Mouse (Mus musculus): Measurements from ENCODE around the gene Cryba2.

Gene Cryba2

DNA sequence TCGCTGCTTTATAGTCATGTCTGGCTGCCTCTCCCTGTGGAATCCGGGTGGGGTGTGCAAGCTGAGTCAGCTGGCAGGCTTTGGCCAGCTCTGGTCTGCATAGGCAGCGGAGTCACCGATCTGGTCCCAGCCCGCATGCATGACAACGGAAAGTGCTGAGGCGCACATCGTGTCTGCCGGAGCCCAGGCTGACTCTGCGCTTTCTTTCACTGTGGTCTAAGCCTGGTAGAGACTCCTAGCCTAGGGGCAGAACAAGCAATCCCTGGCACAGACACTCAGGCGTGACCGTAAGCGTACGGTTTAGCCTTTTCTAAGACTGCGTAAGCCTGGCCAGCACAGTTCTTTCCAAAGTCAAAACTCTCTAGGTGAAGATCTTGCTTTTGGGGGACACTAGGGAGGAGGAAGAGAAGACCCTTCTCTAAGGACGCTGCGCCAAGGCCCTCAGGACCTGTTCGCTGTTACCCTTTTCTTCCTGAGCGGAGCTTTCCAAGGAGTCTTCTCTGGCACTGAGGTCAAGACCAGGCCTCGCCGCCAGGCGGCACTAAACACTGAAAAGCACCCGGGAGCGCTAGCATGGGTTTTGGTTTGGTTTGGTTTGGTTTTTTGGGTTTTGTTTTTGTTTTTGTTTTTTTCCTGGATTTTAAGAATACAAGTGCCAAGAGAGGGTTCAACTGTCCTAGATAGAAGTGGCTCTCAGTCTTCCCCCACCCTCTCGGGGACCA, at the start of gene Cryba2:
TSS of gene Cryba2 (minus strand) at position 10 of the 722 bp plus-strand sequence.
- peak; percentile 40 for DNase-seq

DNA sequence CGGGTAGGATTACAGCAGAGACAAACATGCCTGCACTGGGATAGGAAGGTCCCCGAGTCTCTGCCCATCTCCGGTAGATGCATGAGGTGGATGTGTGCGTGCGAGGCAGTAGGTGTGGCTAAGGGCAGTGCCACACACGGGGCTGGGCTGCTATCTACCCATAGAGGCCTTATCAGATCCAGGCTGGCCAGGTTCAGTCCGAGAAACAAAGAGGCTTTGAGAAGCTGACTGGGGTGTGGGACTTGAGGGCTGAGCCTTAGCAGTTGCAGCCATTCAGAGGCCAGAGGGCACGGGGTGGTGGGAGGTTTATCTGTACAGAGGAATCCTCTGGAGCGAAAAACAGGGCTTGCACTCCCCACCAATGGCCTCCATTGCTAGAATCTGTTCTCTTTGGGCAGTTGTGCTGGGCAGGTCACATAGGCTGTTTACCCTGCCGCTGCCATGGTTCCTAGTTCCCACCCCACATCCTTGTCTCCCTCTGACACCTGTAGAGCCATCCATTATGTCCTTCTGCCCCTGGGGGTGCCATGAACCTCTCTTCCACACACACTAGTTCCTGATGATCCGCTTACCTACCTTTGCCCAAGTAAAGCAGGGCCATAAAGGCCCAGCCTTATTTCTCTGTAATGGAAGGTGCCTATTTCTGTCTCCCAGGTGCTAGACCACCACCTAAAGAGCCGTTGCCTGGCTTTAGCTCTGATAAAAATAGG, 48.9 kb upstream of the Cryba2 start:
- no peak for DNase-seq

DNA sequence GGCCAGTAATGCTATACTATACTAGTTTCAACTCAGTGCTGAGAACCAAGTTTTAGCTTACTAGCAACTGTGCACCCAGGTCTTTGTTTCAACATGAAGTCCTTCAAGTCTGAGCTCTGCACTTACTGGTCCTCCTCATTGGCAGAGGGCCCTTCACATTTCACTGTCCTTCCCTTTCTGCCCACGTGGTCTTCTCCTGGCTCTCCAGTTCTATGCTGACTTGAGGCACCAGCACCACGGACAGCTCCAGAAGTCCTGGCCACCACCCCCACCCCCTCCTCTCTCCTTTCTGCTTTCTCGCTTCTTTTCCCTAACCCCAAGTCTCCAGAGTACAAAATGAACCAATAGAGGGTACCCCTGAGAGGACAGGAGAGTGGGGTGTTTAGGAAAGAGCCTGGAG, 46.8 kb upstream of the Cryba2 start:
- no peak for DNase-seq

DNA sequence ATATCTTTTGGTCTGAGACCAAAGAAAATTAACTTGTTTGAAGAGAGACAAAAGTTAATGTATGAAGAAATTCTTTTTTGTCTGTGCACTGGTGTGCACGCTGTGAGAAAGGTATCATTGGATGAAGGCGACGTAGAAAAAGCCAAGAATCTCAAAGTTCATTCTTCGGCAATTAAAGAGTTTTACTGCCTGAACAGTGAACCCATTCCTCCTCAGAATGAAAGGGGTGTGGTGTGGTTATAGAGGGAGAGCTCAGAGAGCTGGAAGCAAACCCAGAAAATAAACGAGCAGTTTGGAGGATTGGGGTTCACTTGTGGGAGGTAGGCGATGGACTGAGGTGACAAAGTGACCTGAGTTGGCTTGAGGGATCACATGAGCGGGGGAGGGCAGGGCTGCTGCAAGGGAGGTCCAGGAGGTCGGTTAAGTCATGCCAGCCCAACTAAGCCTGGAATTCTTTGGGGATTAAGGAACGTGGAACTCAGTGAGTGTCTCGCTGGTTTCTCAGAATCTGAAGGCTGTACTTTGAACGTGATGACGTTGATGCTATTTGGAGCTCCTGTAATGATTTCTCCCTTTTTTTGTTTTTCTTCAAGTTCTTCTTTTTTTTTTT, 43.4 kb upstream of the Cryba2 start:
- no peak for DNase-seq

DNA sequence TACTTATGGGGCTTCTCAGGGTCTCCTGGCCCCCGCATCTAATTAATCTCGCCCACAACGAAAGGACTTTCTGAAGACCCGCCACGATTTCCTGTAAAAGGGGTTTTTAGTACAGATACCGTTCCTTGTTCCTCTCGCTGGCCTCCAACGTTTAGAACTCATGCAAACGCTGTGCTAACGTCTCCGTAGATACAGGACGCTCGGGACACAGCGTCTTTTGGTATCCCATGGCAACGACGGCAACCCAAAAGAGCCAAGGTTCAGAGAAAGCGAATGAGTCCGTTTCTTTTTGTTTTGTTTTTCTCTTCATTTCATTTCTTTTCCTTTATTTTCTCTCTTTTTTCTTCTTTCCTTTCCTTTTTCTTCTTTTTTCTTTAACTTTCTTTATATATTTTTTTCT, 42.5 kb upstream of the Cryba2 start, which contains the start of gene Cfap65:
TSS of gene Cfap65 (minus strand) at position 198 of the 400 bp plus-strand sequence.
- DNase-seq, result no peak

DNA sequence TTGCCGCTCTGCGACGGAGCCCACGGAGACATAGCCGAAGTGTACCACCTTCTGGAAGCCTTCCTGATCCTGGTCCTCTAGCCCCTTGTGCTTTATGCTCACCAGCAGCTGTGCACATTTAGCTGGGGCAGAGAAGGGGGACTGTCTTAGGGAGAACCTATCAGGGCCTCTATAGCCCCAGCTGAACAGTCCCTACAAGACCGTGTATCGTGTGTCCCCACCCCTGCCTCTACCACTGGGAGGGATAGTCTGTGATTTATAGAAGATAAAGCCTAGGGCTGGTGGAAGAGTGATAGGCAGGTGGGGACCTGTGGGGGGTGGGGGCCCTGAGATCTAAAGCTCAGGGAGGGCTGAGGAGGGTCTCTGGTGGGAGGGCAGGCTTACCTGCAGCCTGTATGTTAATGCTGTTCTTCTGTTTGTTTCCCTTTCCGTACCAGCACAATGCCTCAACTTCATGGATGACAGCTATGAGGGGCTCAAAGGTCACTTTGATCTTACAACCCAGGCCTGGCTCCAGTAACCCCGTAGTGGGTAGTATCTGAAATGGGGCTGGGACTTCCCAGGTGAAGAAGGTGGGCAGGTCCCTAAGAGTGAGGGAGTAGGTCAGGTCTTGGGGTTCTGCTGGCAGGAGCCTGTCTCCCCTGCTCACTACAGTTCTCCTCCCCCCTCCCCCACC, 34.8 kb upstream of the Cryba2 start:
- DNase-seq, result no peak

DNA sequence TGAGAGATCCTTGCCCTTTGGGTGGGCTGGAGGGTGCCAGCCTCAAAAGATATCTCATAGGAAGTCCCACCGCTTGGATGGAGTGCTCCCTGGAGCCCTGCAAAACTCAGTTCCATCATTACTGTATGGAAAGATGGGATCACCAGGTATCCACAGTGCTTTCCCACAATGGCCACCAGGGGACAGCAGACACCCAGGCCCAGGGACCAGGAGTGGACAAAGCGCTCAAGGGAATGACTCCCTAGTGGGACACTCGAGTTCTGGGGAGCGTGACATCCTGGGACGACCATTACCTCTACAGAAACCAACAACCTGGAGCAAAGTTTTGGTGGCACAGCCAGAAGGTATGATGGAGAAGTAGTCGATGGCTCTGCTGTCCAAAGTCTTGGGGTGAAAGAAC, 33.8 kb upstream of the Cryba2 start:
- DNase-seq, result no peak

DNA sequence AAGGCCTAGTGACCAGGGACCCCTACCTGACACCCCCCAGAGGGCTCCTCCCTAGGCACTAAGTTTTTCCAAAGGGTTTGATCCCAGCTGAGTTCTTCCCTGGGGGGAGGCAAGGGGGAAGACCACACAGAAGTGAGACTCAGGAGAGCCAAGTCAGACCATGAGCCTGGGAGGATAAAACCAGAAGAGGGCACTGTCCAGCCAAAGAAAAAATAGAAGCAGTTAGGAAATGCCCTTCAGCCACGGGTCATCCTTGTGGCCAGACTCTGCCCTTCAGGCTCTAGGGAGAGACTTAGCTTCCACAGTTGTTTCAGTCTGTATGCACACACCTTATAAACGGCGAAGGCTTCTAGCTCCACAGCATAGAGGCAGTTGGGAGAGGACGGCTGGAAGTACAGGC, 31.5 kb upstream of the Cryba2 start:
- DNase-seq, result no peak

DNA sequence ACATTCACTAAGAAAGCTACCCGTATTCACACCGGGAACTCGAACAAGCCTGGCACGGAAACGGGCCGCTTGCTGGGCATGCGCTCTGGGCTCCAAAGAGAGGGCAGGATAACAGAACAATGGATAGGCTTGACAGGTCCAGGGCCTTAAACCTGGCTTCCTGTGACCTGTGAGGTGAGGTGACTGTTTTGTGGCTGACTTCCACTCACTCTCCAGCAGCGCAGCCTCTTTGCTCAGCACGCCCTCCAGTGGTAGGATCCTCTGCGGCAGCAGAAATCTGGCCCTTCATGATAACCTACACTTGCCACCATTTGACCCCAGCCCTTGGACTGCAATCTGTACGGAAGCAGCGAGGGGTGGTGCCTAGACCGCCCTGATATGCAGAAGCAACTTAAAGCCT, 22.8 kb upstream of the Cryba2 start:
- no peak for DNase-seq

DNA sequence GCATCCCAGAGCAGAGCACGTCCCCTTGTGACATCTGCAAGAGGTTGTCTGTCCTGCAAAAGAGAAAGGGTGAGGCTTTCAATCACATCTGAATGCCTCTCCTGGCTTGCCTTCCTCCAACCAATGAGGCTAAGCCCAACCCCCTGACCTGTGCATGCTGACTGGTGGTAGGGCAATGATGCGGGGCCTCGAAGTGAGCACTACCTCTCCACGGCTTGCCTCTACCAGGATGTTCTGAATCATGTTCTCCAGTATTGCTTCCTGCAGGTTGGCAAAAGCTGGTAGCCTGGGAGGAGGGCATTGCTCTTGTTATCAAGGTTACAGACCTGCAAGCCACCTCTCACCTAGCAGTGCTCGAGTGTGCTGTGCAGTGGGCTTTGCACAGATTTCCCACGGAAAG, 9.2 kb upstream of the Cryba2 start:
- DNase-seq, result no peak

DNA sequence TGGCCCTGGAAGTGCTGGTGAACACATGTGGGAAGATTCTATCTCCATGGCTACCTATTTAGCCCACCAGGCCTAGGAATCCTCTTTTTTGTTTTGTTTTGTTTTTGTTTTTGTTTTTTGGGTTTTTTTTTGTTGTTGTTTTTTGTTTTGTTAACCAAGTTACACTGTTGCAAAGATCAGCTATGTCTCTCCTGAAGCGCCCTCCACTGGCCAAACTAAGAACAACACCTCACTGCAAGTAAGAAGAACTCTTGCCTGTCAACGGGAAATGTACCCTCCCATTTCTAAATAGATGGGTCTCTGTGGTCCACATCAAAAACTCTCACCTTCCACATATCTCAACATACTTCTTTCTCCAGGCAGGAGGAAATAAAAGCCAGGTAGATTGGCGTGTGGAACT, 8.7 kb upstream of the Cryba2 start:
- DNase-seq, result peak; percentile 38

DNA sequence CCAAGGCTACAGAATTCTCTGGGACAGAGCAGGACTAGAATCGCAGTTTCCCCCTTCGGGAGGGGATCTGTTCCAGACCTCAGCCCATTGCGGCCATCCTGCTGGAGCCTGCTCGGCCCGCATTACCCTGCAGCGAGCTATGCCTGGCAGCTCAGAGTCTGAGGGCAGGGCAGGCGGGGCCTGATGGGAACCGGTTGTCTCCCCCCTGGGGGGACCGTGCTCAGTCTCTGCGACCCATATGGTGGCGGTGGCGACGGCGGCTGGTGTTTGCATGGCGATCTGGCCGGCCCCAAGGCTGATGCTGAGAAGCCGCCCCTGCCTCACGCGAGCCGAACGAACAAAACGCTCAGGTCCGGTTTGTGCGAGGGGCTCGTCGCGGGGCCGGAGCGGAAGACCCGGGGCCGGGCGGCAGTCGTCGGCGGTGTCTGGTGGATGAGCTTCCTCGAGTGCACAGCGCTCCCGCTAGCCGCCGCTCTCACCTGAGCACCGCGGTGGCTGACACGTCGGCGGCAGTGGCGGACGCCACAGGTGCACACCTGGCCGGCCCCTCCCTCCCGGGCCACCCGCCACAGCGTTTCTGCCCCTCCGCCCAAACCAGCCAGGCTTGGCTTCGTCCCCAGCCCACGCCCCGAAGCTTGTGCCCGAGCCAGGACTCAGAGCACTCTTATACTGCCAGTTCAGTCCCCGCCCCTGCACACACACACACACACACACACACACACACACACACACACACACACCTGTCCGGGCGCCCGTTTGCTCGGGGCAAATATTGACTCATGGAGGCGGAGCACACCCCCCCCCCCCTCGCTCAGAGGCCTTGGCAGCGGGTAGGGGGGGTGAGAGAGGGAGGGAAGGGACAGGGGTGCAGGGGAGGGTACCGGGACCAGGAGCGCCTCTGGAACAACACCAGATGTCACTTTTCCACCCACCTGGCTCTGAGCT, 7.7 kb upstream of the Cryba2 start:
- DNase-seq, result no peak

DNA sequence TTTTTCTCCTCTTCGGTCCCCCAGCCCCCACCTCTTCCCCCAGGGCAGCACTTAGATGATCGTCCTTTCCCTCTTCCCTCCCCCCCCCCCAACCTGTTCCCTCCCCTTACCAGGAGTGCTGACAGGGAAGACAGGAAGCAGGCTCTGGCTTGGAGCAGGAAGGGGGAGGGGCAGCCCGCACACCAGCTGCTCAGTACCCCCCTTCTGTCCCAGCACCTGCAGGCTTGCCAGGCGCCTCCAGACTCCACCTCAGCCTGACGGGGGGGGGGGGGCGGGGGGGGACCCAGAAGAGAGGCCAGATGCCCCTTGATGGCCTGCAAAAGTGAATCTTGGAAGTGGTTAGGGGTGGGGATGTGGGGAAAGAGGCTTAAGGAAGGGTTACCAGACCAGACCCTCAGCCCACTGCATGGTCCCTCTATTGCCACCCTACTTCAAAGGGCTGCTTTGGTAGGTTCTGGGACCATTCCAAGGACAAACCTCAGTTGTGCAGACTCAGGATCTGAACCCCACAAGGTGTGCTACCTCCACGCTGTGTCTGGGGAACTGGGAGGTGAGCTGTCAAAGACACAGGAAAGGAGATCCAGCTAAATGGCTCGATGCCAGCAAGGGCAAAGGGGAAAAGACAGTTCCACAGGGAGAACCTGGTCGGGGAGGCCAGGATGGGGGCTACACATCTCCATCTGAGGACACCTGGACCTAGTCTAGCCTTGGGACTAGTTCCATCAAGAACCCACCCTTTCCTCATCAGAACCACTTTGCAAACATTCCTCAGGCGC, 5.9 kb upstream of the Cryba2 start:
- DNase-seq, result no peak

DNA sequence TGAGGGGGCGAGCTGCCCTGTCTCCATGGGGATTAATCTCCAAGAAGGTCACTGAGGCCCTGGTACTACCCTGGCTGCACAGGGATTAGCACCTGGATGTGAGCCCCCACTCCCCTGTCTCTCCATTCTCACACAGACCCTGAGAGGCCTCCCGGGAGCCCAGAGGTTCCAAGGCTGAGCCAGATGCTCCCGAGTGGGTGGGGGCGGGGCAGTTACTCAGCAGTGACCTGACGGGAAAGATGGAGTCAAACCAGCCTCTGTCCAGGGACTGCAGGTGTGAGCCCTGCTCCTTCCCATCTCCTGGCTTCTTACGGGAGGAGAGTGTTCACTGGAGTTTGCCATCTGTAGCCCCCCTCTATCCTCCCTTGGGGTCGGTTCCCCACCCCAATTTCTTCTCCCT, 5.0 kb upstream of the Cryba2 start:
- no peak for DNase-seq

DNA sequence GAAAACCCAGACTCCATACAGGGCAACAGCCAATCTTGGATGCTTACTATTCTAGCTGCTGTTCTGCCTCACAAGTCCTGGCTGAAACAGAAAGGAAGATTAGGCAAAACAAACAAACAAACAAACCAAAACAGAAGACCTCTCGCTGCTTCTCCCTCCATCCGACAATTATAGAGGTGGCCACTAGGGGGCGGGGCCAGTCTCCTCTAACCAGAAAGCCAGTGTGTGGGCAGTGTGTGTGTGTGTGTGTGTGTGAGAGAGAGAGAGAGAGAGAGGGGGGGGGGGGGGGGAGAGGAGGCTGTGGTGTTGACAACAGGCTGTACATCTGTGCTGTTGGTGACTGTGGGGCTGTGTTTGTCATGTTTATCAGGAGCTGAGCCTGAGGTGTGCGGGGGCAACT, 2.0 kb upstream of the Cryba2 start:
- DNase-seq, result peak; percentile 53

DNA sequence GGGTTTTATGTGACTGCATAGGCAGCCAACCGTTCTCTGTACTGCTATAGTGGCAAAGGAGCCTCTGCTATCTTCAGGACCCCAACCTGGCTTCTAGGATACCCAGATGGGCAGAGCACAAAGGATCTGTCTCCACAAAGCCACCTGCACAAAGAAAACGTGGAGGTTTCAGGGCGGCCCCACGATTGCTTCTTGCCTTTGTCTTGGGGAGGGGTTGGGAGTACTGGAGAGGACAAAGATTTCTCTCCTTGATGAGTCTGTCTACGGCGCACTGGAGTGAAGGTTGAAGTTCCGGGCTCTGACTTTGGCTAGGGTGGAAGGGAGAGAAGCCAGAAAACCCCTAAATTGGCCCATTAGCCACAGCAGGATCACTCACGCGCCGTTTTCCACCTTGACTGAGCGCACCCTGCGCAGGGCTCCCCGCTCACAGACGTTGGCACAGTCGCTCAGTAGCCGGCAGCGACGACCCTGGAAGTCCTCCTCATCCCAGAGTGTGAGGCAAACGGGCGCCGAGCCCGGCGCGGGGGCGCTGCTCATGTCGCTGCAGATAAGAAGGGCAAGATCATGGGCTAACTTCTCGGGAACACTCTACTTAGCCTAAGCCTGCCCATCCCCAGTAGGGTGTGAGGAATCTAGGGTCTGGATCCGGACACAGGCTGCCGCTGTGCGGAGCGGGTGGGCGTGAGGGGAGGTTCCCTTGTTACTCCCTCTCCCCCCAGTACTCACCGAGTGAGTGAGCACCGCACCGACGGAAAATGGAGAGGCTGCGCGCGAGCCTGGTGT, 401 bp downstream of the Cryba2 start:
- DNase-seq, result no peak

DNA sequence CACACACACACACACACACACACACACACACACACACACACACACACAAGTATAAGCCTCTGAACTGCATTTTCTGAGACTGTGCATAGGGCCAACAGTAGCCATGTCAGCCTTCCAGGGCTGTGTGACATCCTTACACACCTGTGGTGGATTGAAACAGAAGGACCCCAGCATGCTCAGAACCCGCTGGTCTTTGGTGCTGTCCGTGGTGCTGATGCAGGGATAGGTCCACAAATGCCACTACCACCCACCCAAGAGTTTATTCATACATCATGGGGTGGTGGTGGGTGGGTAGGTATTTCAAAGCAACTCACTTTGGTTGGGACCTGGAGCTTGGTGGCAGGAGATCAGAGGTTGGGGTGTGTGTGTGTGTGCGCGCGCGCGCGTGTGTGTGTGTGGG, 1.4 kb downstream of the Cryba2 start:
- DNase-seq, result no peak

DNA sequence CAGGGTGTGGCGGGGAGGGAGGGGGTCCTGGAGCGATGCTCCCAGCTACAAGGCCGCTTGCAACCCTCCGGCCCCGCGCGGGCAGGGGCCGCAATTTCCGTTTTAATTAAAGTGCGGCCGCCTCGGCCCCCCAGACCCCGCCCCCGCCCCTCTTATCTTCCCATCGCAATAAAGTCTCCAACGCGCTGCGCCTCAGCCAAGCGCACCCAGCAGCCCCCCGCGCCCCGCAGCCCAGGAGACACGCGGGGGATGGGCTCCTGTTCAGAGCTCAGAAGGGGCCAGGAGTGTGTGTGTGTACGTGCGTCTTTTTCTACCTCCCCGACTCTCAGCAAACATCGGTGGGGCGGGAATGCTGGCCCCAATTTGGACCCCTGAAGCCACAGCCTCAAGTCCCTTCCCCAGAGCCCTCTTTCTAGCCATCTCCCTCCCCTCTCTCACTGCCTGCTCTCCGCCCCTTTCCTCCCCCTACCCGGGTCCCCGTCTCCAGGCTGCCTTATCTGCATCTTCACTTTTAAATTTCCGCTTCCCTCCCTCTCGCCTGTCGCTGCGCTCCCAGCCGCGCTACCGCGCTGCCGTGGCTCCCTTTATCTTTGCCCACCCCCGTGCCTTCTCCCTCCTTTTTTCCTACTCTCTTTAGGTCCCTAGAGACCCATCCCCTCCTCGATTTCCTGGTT, 7.4 kb downstream of the Cryba2 start, which contains the start of gene Fev:
TSS of gene Fev (minus strand) at position 51 of the 674 bp plus-strand sequence.
- DNase-seq, result no peak

DNA sequence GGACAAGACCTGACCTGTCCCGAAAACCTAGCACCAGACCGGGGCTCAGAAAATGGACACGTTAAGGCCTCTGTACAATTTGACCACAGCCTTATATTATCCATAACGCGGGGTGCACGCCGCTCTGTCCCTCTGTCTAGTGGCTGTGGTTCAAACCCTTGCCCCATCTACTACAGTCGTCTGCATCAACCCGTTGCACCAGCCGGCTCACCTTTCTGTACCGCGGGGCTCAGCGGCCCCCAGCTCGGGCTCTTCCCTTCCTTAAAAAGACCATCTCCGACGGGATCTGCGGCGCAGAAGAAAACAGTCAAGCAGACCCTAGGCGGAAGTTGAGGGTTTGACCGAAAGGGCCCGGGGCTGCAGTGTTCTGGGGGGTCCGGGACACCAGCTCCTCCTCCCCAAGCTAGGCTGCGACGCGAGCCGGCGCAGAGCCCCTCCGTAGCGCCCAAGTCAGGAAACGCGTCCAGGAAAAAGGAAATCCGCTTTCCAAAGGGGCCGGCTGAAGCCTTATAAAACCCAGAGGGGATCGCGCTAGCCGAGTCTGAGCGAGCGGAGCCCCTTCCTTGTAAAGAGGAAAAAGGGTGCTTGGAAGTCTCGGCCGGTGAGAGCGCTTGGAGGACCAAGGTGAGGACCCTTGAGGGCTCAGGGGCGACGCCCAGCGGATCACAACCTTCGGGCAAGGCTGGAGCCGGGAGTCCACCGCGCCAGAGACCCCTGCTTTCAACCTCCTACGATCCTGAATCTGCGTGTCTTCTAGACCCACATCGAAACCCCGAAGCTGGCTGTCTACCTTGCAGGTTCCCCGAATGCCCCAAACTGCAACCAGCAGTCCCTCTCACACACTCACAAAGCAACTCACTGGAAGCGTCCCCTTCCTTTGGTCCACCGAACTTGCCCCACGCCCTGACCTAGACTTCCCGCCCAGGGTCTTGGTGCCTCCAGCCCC, 8.5 kb downstream of the Cryba2 start:
- no peak for DNase-seq
